Mouse (Mus musculus): Measurements from ENCODE around the gene Syngr1. TPM values are rescaled to one million over a fixed set of nuclear protein-coding genes. Genes with fewer than 3 reads are reported as not detected.

Gene Syngr1
- polyA plus RNA-seq (2015; fragmentation: Nextera tagmentation; extraction: Ambion mirVana) = 10.3 and 10.4 TPM in 2 replicates

DNA sequence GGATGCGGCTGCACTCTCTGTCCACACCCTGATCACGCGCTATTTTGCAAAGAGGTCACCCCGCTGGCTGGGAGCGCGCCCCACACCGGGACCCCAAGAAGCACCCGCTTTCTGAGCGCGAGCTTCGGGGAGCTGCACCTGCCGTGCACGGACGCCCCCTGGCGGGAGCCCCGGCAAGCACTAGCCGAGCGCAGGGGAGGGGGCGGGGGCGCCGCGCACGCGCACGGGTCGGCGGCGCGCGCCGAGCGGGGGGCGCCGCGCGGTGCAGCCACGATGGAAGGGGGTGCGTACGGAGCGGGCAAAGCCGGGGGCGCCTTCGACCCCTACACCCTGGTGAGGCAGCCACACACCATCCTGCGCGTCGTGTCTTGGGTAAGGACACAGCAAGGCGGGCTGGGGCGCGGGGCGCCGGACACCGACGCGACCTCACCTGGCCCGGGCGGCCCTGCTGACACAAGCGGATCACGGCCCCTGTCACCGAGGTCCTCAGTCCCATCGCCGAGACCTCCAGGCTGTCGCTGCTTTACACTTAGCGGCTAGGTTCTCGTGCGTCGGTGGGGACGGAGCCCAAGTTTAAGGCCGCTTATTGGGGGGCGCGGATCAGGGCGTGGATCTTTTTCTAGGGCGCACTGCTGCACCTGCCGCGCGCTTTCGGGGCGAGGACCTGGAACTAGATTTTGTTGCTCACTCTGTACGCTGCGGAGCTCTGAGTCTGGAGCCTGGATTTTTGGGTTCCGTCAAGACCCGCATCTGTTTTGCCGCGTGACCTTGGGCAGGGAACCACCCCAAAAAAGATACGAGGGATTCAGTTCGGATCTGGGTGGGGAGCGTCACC is at the start of gene Syngr1, which contains the start of gene Rpl3:
TSS of gene Syngr1 (plus strand) at position 214 of the 835 bp plus-strand sequence.
TSS of gene Rpl3 (minus strand) at position 748 of the 835 bp plus-strand sequence.
- DNase-seq (peak; percentile 86), ATAC-seq (peak; percentile 79)
- H3K4me2 ChIP-seq (ENCODE audit: low read depth, low read length) = peak within 1 kb of the TSS; percentile 96
- TF ChIP-seq EP300 (IDR thresholded peaks at IDR 0.05; ENCODE audit: low read depth) (no peak), CTCF (IDR thresholded peaks at IDR 0.05; ENCODE audit: low read depth) (peak; percentile 84)
- peaks cover 28% of the 10 kb centered on the region for H3K4me1 ChIP-seq (ENCODE audit: insufficient read depth)
- WGBS (ENCODE audit: insufficient replicate concordance) = 1% methylated on average over 68 of the region's 86 CpGs
- 0 out of 2 replicates have a peak within 1 kb of the TSS, but pooled peaks have one; percentile 9 for H3K27ac ChIP-seq (ENCODE audit: low read depth)
- H3K9ac ChIP-seq (replicated peaks) = peak within 1 kb of the TSS; percentile 70
- H3K36me3 ChIP-seq (replicated peaks; ENCODE audit: insufficient read depth, low read length) = no peaks in the 10 kb centered on the region
- H3K9me3 ChIP-seq (ENCODE audit: low read length) = no peaks in the 10 kb centered on the region
- peak within 1 kb of the TSS; percentile 65 for H3K4me3 ChIP-seq (ENCODE audit: low read depth, low read length)
- H3K27me3 ChIP-seq (ENCODE audit: insufficient read depth, low read length) = peaks cover 14% of the 10 kb centered on the region

GRCm38 (mm10) chr15:80042152-80042551 is 49.0 kb upstream of the Syngr1 start:
- Histone ChIP-seq H3K27ac (ENCODE audit: low read depth) (no peak overlapping the region), H3K4me3 (ENCODE audit: low read depth, low read length) (no peak overlapping the region), H3K4me2 (ENCODE audit: low read depth, low read length) (no peak overlapping the region), H3K27me3 (ENCODE audit: insufficient read depth, low read length) (no peaks in the 10 kb centered on the region), H3K9me3 (ENCODE audit: low read length) (no peaks in the 10 kb centered on the region), H3K36me3 (replicated peaks; ENCODE audit: insufficient read depth, low read length) (no peaks in the 10 kb centered on the region), H3K4me1 (ENCODE audit: insufficient read depth) (no peaks in the 10 kb centered on the region), H3K9ac (replicated peaks) (no peak overlapping the region)
- no peak for TF ChIP-seq EP300 (IDR thresholded peaks at IDR 0.05; ENCODE audit: low read depth)
- TF ChIP-seq CTCF (IDR thresholded peaks at IDR 0.05; ENCODE audit: low read depth) = no peak
- DNase-seq = no peak
- WGBS (ENCODE audit: insufficient replicate concordance) = 37% methylated on average over 4 of the region's 4 CpGs
- ATAC-seq = no peak

DNA sequence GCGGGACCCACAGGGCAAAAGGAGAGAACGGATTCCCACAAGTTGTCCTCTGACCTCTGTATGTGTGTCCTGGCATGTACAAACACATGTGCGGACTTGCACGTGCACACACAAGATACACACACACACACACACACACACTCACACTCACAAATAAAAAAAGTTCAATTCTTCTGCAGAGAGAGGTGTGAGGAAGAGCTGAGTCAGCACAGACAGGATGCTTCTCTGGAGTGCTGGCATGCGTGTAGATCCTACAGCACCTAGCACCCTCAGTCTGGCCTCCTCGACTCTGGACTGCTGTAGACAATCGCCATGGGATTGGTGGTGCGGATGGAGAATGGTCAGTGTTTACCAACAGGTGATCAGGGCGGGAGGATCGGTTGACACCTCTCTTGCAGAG is 46.9 kb upstream of the Syngr1 start:
- no peaks in the 10 kb centered on the region for H3K9me3 ChIP-seq (ENCODE audit: low read length)
- H3K4me3 ChIP-seq (ENCODE audit: low read depth, low read length) = no peak overlapping the region
- H3K4me2 ChIP-seq (ENCODE audit: low read depth, low read length) = no peak overlapping the region
- H3K36me3 ChIP-seq (replicated peaks; ENCODE audit: insufficient read depth, low read length) = no peaks in the 10 kb centered on the region
- no peak overlapping the region for H3K9ac ChIP-seq (replicated peaks)
- WGBS (ENCODE audit: insufficient replicate concordance) = 73% methylated on average over 10 of the region's 10 CpGs
- ATAC-seq (no peak), DNase-seq (no peak)
- no peaks in the 10 kb centered on the region for H3K27me3 ChIP-seq (ENCODE audit: insufficient read depth, low read length)
- H3K4me1 ChIP-seq (ENCODE audit: insufficient read depth) = no peaks in the 10 kb centered on the region
- TF ChIP-seq EP300 (IDR thresholded peaks at IDR 0.05; ENCODE audit: low read depth) (no peak), CTCF (IDR thresholded peaks at IDR 0.05; ENCODE audit: low read depth) (no peak)
- no peak overlapping the region for H3K27ac ChIP-seq (ENCODE audit: low read depth)

DNA sequence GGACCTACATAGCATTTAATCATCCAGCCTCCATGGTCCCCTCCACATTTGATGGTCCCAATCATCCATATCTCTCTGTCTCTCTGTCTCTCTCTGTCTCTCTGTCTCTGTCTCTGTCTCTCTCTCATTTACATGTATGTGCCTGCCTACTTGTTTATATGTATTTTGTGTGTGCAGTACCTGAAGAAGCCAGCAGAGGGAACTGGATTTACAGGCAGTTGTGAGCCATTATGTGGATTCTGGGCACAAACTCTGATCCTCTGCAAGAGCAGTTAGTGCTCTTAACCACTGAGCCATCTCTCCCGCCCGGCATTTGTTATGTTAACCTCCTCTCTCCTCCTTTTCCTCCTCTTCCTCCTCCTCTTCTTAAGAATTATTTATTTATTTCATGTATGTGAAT is 45.4 kb upstream of the Syngr1 start:
- 0 out of 2 replicates have a peak, but pooled peaks have one; percentile 14 for TF ChIP-seq CTCF (IDR thresholded peaks at IDR 0.05; ENCODE audit: low read depth)
- TF ChIP-seq EP300 (IDR thresholded peaks at IDR 0.05; ENCODE audit: low read depth) = no peak
- Histone ChIP-seq H3K27me3 (ENCODE audit: insufficient read depth, low read length) (no peaks in the 10 kb centered on the region), H3K36me3 (replicated peaks; ENCODE audit: insufficient read depth, low read length) (no peaks in the 10 kb centered on the region), H3K9ac (replicated peaks) (no peak overlapping the region), H3K4me1 (ENCODE audit: insufficient read depth) (no peaks in the 10 kb centered on the region), H3K27ac (ENCODE audit: low read depth) (no peak overlapping the region), H3K9me3 (ENCODE audit: low read length) (no peaks in the 10 kb centered on the region), H3K4me2 (ENCODE audit: low read depth, low read length) (no peak overlapping the region), H3K4me3 (ENCODE audit: low read depth, low read length) (no peak overlapping the region)
- 92% methylated on average over 2 of the region's 2 CpGs for WGBS (ENCODE audit: insufficient replicate concordance)
- DNase-seq (no peak), ATAC-seq (no peak)

GRCm38 (mm10) chr15:80047242-80047641 is 43.9 kb upstream of the Syngr1 start:
- Histone ChIP-seq H3K27ac (ENCODE audit: low read depth) (no peak overlapping the region), H3K4me2 (ENCODE audit: low read depth, low read length) (no peak overlapping the region), H3K36me3 (replicated peaks; ENCODE audit: insufficient read depth, low read length) (no peaks in the 10 kb centered on the region), H3K9me3 (ENCODE audit: low read length) (no peaks in the 10 kb centered on the region), H3K27me3 (ENCODE audit: insufficient read depth, low read length) (no peaks in the 10 kb centered on the region), H3K4me1 (ENCODE audit: insufficient read depth) (peaks cover 4% of the 10 kb centered on the region; the same call in 1 of the 2 replicates), H3K9ac (replicated peaks) (no peak overlapping the region), H3K4me3 (ENCODE audit: low read depth, low read length) (no peak overlapping the region)
- 57% methylated on average over 2 of the region's 2 CpGs for WGBS (ENCODE audit: insufficient replicate concordance)
- no peak for TF ChIP-seq EP300 (IDR thresholded peaks at IDR 0.05; ENCODE audit: low read depth)
- no peak for TF ChIP-seq CTCF (IDR thresholded peaks at IDR 0.05; ENCODE audit: low read depth)
- DNase-seq (no peak), ATAC-seq (peak; percentile 70)

DNA sequence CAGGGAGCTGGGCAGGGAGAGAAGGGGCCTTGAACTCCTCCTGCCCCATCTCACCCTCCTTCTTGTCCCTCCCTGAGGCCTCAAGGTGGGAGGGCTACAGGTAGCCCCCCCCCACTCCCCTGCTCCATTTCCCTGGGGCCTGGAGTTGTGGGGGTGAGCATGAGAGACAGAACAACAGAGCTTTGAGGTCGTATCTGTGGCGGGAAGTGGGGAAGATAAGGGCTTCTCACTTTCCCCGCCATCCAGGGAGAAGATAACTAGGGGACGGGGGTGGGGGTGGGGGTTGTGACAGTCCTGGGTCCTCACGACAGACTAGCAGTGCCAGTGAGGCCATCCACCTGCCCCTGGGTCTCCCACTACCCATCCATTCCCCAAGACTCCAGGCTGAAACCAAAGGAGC is 43.2 kb upstream of the Syngr1 start:
- ATAC-seq = no peak
- no peak for DNase-seq
- 26% methylated on average over 5 of the region's 5 CpGs for WGBS (ENCODE audit: insufficient replicate concordance)
- no peak overlapping the region for H3K9ac ChIP-seq (replicated peaks)
- H3K27me3 ChIP-seq (ENCODE audit: insufficient read depth, low read length) = no peaks in the 10 kb centered on the region
- H3K4me1 ChIP-seq (ENCODE audit: insufficient read depth) = peaks cover 4% of the 10 kb centered on the region; the same call in 1 of the 2 replicates
- H3K4me3 ChIP-seq (ENCODE audit: low read depth, low read length) = no peak overlapping the region
- TF ChIP-seq CTCF (IDR thresholded peaks at IDR 0.05; ENCODE audit: low read depth) = no peak
- no peak overlapping the region for H3K27ac ChIP-seq (ENCODE audit: low read depth)
- no peaks in the 10 kb centered on the region for H3K36me3 ChIP-seq (replicated peaks; ENCODE audit: insufficient read depth, low read length)
- no peaks in the 10 kb centered on the region for H3K9me3 ChIP-seq (ENCODE audit: low read length)
- H3K4me2 ChIP-seq (ENCODE audit: low read depth, low read length) = no peak overlapping the region

All from liver, postnatal 0 days (tissue).